Mouse (Mus musculus): ENCODE measurements around the gene Cad. TPM values are rescaled to one million over a fixed set of nuclear protein-coding genes. Genes with fewer than 3 reads are reported as not detected.

Cad gene
- total and polyA plus RNA-seq, 3 experiments: 43.1 to 123 (median 106) TPM

DNA sequence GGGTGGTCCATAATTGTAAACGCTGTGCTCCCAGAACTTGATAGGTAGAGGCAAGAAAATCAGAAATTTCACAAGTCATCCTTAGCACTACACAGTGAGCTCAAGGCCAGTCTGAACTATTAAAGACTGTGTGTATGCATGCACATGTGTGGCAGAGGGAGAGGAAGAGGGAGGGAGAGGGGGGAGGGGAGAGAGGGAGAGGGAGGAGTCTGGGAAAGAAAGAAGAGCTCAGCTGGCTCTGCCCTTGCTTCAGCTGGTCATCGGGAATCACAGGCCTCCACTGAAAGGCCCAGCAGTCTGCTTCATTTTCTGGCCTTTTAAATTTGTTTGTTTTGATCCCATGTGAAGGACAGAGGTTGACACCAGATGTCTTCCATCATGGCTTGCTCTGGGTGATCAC, 68.9 kb downstream of the Cad start:
- no peak overlapping the region for H3K4me3 ChIP-seq (replicated peaks in 1 of 3; ENCODE audit: low read depth in 2 of 3, low read length in 2 of 3, poor library complexity in 1 of 3)
- H3K36me3 ChIP-seq (replicated peaks in 1 of 2; ENCODE audit: control insufficient read depth in 1 of 2, insufficient read depth in 1 of 2, low read length in 1 of 2): no peaks in the 10 kb centered on the region
- no peak for DNase-seq (ENCODE audit: extremely low read depth)
- in situ Hi-C loops (cut with MboI; ENCODE audit: low pct_ligation_motif_present, low pct_unique_long_range_greater_than_20kb, low sequenced_read_pairs): no loop called here
- no peaks in the 10 kb centered on the region for H3K27me3 ChIP-seq (replicated peaks)
- TF ChIP-seq BHLHE40 (IDR thresholded peaks at IDR 0.05; ENCODE audit: low read depth, low read length) (no peak), NRF1 (IDR thresholded peaks at IDR 0.05; ENCODE audit: low read depth, low read length) (no peak), RAD21 (IDR thresholded peaks at IDR 0.05; ENCODE audit: low read depth, low read length) (no peak)
- no peak overlapping the region for H3K27ac ChIP-seq (ENCODE audit: insufficient read depth, low read depth)
- H3K4me1 ChIP-seq (ENCODE audit: control insufficient read depth in 1 of 2, insufficient read depth in 2 of 2): peaks cover 2 to 30% of the 10 kb centered on the region in 2 experiments; a peak in 3 of 4 replicates
- H3K4me2 ChIP-seq (ENCODE audit: insufficient read depth, low read depth, poor library complexity, severe bottlenecking): no peak overlapping the region
- H3K9ac ChIP-seq (ENCODE audit: insufficient read depth, low read depth): no peak overlapping the region
- dilution Hi-C loops (cut with MboI; ENCODE audit: extremely low pct_ligation_motif_present, extremely low pct_unique_long_range_greater_than_20kb, low sequenced_read_pairs): no loop called here
- no peaks in the 10 kb centered on the region for H3K9me3 ChIP-seq (replicated peaks; ENCODE audit: low read length)
- H3K79me2 ChIP-seq (replicated peaks; ENCODE audit: control insufficient read depth, extremely low read depth, insufficient read depth, poor library complexity, severe bottlenecking): no peaks in the 10 kb centered on the region

DNA sequence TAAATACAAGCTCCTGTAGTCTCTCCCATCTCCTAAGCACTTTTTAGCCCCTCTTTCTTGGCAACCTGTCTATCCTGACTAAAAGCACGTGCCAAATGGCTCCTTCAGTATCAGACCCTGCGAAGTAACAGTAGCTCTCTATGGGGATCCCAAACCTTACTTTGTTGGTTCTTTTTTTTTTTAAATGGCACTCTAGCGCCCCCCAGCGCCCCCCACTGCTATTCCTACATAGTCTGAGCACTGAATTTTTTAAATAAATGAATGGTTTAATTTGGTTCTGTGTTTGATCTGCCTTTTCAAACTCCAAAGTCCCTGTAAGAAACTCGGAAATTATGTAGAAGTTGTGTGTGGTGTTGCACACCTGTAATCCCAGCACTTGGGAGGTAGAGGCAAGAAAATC, 71.5 kb downstream of the Cad start:
- dilution Hi-C loops (cut with MboI; ENCODE audit: extremely low pct_ligation_motif_present, extremely low pct_unique_long_range_greater_than_20kb, low sequenced_read_pairs) (no loop called here), in situ Hi-C loops (cut with MboI; ENCODE audit: low pct_ligation_motif_present, low pct_unique_long_range_greater_than_20kb, low sequenced_read_pairs) (no loop called here)
- DNase-seq (ENCODE audit: extremely low read depth): peak; percentile 31

More for the DNA sequence above, 71.5 kb downstream of the Cad start:
- peak; percentile 50; the same call in 1 of the 2 replicates for TF ChIP-seq ZNF384 (IDR thresholded peaks at IDR 0.05; ENCODE audit: low read depth, low read length)
- TF ChIP-seq TCF12 (IDR thresholded peaks at IDR 0.05; ENCODE audit: low read depth, low read length): no peak
- no peak for TF ChIP-seq SMC3 (IDR thresholded peaks at IDR 0.05; ENCODE audit: low read depth, low read length)
- TF ChIP-seq TBP (conservative IDR thresholded peaks at IDR 0.05; ENCODE audit: low read depth, low read length): no peak
- TF ChIP-seq RCOR1 (conservative IDR thresholded peaks at IDR 0.05; ENCODE audit: low read depth, low read length): no peak
- TF ChIP-seq RAD21 (IDR thresholded peaks at IDR 0.05; ENCODE audit: low read depth, low read length): peak; percentile 49
- no peak for TF ChIP-seq USF2 (conservative IDR thresholded peaks at IDR 0.05; ENCODE audit: low read depth, low read length)
- TF ChIP-seq CTCF (conservative IDR thresholded peaks at IDR 0.05 in 1 of 2, IDR thresholded peaks at IDR 0.05 in 1 of 2; ENCODE audit: low read depth in 2 of 2, low read length in 2 of 2): peak in 1 of 2 experiments; percentile 64; a peak in 2 of 4 replicates
- no peak for TF ChIP-seq MXI1 (IDR thresholded peaks at IDR 0.05; ENCODE audit: low read depth, low read length)
- TF ChIP-seq GABPA (IDR thresholded peaks at IDR 0.05; ENCODE audit: insufficient replicate concordance, low read depth, low read length): no peak
- TF ChIP-seq ZMIZ1 (IDR thresholded peaks at IDR 0.05; ENCODE audit: low read depth, low read length): no peak
- H3K27me3 ChIP-seq (replicated peaks): peaks cover 3% of the 10 kb centered on the region
- no peak overlapping the region for H3K27ac ChIP-seq (ENCODE audit: insufficient read depth, low read depth)
- H3K9me3 ChIP-seq (replicated peaks; ENCODE audit: low read length): no peaks in the 10 kb centered on the region
- H3K79me2 ChIP-seq (replicated peaks; ENCODE audit: control insufficient read depth, extremely low read depth, insufficient read depth, poor library complexity, severe bottlenecking): no peaks in the 10 kb centered on the region
- no peak overlapping the region for H3K9ac ChIP-seq (ENCODE audit: insufficient read depth, low read depth)
- H3K36me3 ChIP-seq (replicated peaks in 1 of 2; ENCODE audit: control insufficient read depth in 1 of 2, insufficient read depth in 1 of 2, low read length in 1 of 2): no peaks in the 10 kb centered on the region
- H3K4me2 ChIP-seq (ENCODE audit: insufficient read depth, low read depth, poor library complexity, severe bottlenecking): no peak overlapping the region
- H3K4me3 ChIP-seq (replicated peaks in 1 of 3; ENCODE audit: low read depth in 2 of 3, low read length in 2 of 3, poor library complexity in 1 of 3): no peak overlapping the region
- peaks cover 2 to 25% of the 10 kb centered on the region in 2 experiments; a peak in 3 of 4 replicates for H3K4me1 ChIP-seq (ENCODE audit: control insufficient read depth in 1 of 2, insufficient read depth in 2 of 2)

Other genes with a start within 250 kb of the Cad start
Only the 20 nearest of the 28 such genes appear.
- 8.0 and 9.3 TPM in 2 replicates for gene Agbl5, start 166.1 kb upstream of the Cad start, total RNA-seq (2012; rRNA removed)
- gene Agbl5, start 166.1 kb upstream of the Cad start, total RNA-seq (2014; rRNA removed): 3.5 and 4.1 TPM in 2 replicates
- gene Agbl5, start 166.1 kb upstream of the Cad start, polyA plus RNA-seq (2012; ENCODE audit: insufficient read length, low read depth): 8.4 and 11.6 TPM in 2 replicates
- 181 and 244 TPM in 2 replicates for gene Ost4, start 147.0 kb upstream of the Cad start, total RNA-seq (2012; rRNA removed)
- gene Ost4, start 147.0 kb upstream of the Cad start, total RNA-seq (2014; rRNA removed): 221 and 263 TPM in 2 replicates
- gene Ost4, start 147.0 kb upstream of the Cad start, polyA plus RNA-seq (2012; ENCODE audit: insufficient read length, low read depth): 312 and 330 TPM in 2 replicates
- 0.34 TPM in 2 replicates for gene Emilin1, start 141.4 kb upstream of the Cad start, total RNA-seq (2012; rRNA removed)
- gene Emilin1, start 141.4 kb upstream of the Cad start, total RNA-seq (2014; rRNA removed): 0.05 and 0.11 TPM in 2 replicates
- 0.33 and 0.63 TPM in 2 replicates for gene Emilin1, start 141.4 kb upstream of the Cad start, polyA plus RNA-seq (2012; ENCODE audit: insufficient read length, low read depth)
- gene Khk, start 133.3 kb upstream of the Cad start, total RNA-seq (2012; rRNA removed): 3.7 and 5.7 TPM in 2 replicates
- gene Khk, start 133.3 kb upstream of the Cad start, total RNA-seq (2014; rRNA removed): 1.9 and 2.5 TPM in 2 replicates
- 2.9 and 3.7 TPM in 2 replicates for gene Khk, start 133.3 kb upstream of the Cad start, polyA plus RNA-seq (2012; ENCODE audit: insufficient read length, low read depth)
- not detected in 2 replicates for gene Cgref1, start 109.2 kb upstream of the Cad start, total RNA-seq (2012; rRNA removed)
- gene Cgref1, start 109.2 kb upstream of the Cad start, total RNA-seq (2014; rRNA removed): not detected in 2 replicates
- not detected in 2 replicates for gene Cgref1, start 109.2 kb upstream of the Cad start, polyA plus RNA-seq (2012; ENCODE audit: insufficient read length, low read depth)
- 96.5 and 99.8 TPM in 2 replicates for gene Preb, start 94.4 kb upstream of the Cad start, total RNA-seq (2012; rRNA removed)
- gene Preb, start 94.4 kb upstream of the Cad start, total RNA-seq (2014; rRNA removed): 70.9 and 87.3 TPM in 2 replicates
- 143 and 145 TPM in 2 replicates for gene Preb, start 94.4 kb upstream of the Cad start, polyA plus RNA-seq (2012; ENCODE audit: insufficient read length, low read depth)
- gene Tcf23, start 86.1 kb upstream of the Cad start, total RNA-seq (2012; rRNA removed): not detected in 2 replicates
- gene Tcf23, start 86.1 kb upstream of the Cad start, total RNA-seq (2014; rRNA removed): not detected in 2 replicates
- gene Tcf23, start 86.1 kb upstream of the Cad start, polyA plus RNA-seq (2012; ENCODE audit: insufficient read length, low read depth): not detected in 2 replicates
- 48.8 and 58.0 TPM in 2 replicates for gene Atraid, start 6.5 kb upstream of the Cad start, total RNA-seq (2012; rRNA removed)
- 88.7 TPM in 2 replicates for gene Atraid, start 6.5 kb upstream of the Cad start, total RNA-seq (2014; rRNA removed)
- gene Atraid, start 6.5 kb upstream of the Cad start, polyA plus RNA-seq (2012; ENCODE audit: insufficient read length, low read depth): 52.7 and 60.1 TPM in 2 replicates
- 10.9 and 15.4 TPM in 2 replicates for gene Slc5a6, start 5.9 kb upstream of the Cad start, total RNA-seq (2012; rRNA removed)
- 8.9 and 9.0 TPM in 2 replicates for gene Slc5a6, start 5.9 kb upstream of the Cad start, total RNA-seq (2014; rRNA removed)
- 17.1 and 18.6 TPM in 2 replicates for gene Slc5a6, start 5.9 kb upstream of the Cad start, polyA plus RNA-seq (2012; ENCODE audit: insufficient read length, low read depth)
- gene Dnajc5g, start 51.5 kb downstream of the Cad start, total RNA-seq (2012; rRNA removed): not detected in 2 replicates
- not detected in 2 replicates for gene Dnajc5g, start 51.5 kb downstream of the Cad start, total RNA-seq (2014; rRNA removed)
- not detected in 2 replicates for gene Dnajc5g, start 51.5 kb downstream of the Cad start, polyA plus RNA-seq (2012; ENCODE audit: insufficient read length, low read depth)
- gene Slc30a3, start 53.5 kb downstream of the Cad start, total RNA-seq (2012; rRNA removed): not detected in 2 replicates
- gene Slc30a3, start 53.5 kb downstream of the Cad start, total RNA-seq (2014; rRNA removed): not detected in 2 replicates
- not detected in 2 replicates for gene Slc30a3, start 53.5 kb downstream of the Cad start, polyA plus RNA-seq (2012; ENCODE audit: insufficient read length, low read depth)
- gene Trim54, start 61.9 kb downstream of the Cad start, total RNA-seq (2012; rRNA removed): not detected in 2 replicates
- not detected in 2 replicates for gene Trim54, start 61.9 kb downstream of the Cad start, total RNA-seq (2014; rRNA removed)
- not detected in 2 replicates for gene Trim54, start 61.9 kb downstream of the Cad start, polyA plus RNA-seq (2012; ENCODE audit: insufficient read length, low read depth)
- not detected in 2 replicates for gene Ucn, start 84.0 kb downstream of the Cad start, total RNA-seq (2012; rRNA removed)
- not detected in 2 replicates for gene Ucn, start 84.0 kb downstream of the Cad start, total RNA-seq (2014; rRNA removed)
- not detected in 2 replicates for gene Ucn, start 84.0 kb downstream of the Cad start, polyA plus RNA-seq (2012; ENCODE audit: insufficient read length, low read depth)
- gene Mpv17, start 99.5 kb downstream of the Cad start, total RNA-seq (2012; rRNA removed): 24.0 and 30.3 TPM in 2 replicates
- 37.6 and 39.7 TPM in 2 replicates for gene Mpv17, start 99.5 kb downstream of the Cad start, total RNA-seq (2014; rRNA removed)
- gene Mpv17, start 99.5 kb downstream of the Cad start, polyA plus RNA-seq (2012; ENCODE audit: insufficient read length, low read depth): 32.8 and 40.4 TPM in 2 replicates
- gene Gm29609, start 125.1 kb downstream of the Cad start, total RNA-seq (2012; rRNA removed): 1.4 and 2.7 TPM in 2 replicates
- 1.2 and 2.1 TPM in 2 replicates for gene Gm29609, start 125.1 kb downstream of the Cad start, total RNA-seq (2014; rRNA removed)
- 0.57 and 3.0 TPM in 2 replicates for gene Gm29609, start 125.1 kb downstream of the Cad start, polyA plus RNA-seq (2012; ENCODE audit: insufficient read length, low read depth)
- gene Gtf3c2, start 125.4 kb downstream of the Cad start, total RNA-seq (2012; rRNA removed): 49.4 and 51.2 TPM in 2 replicates
- 19.4 and 22.8 TPM in 2 replicates for gene Gtf3c2, start 125.4 kb downstream of the Cad start, total RNA-seq (2014; rRNA removed)
- 96.9 and 99.5 TPM in 2 replicates for gene Gtf3c2, start 125.4 kb downstream of the Cad start, polyA plus RNA-seq (2012; ENCODE audit: insufficient read length, low read depth)
- gene Snx17, start 138.4 kb downstream of the Cad start, total RNA-seq (2012; rRNA removed): 61.5 and 73.9 TPM in 2 replicates
- 52.6 and 56.7 TPM in 2 replicates for gene Snx17, start 138.4 kb downstream of the Cad start, total RNA-seq (2014; rRNA removed)
- gene Snx17, start 138.4 kb downstream of the Cad start, polyA plus RNA-seq (2012; ENCODE audit: insufficient read length, low read depth): 59.2 and 63.9 TPM in 2 replicates
- gene Eif2b4, start 138.7 kb downstream of the Cad start, total RNA-seq (2012; rRNA removed): 56.8 and 75.0 TPM in 2 replicates
- gene Eif2b4, start 138.7 kb downstream of the Cad start, total RNA-seq (2014; rRNA removed): 26.8 and 29.0 TPM in 2 replicates
- gene Eif2b4, start 138.7 kb downstream of the Cad start, polyA plus RNA-seq (2012; ENCODE audit: insufficient read length, low read depth): 99.5 and 106 TPM in 2 replicates
- 6.9 and 7.4 TPM in 2 replicates for gene Zfp513, start 147.5 kb downstream of the Cad start, total RNA-seq (2012; rRNA removed)
- 2.4 and 3.6 TPM in 2 replicates for gene Zfp513, start 147.5 kb downstream of the Cad start, total RNA-seq (2014; rRNA removed)
- 10.2 and 12.8 TPM in 2 replicates for gene Zfp513, start 147.5 kb downstream of the Cad start, polyA plus RNA-seq (2012; ENCODE audit: insufficient read length, low read depth)
- 182 and 225 TPM in 2 replicates for gene Ppm1g, start 165.9 kb downstream of the Cad start, total RNA-seq (2012; rRNA removed)
- 96.9 and 97.8 TPM in 2 replicates for gene Ppm1g, start 165.9 kb downstream of the Cad start, total RNA-seq (2014; rRNA removed)
- gene Ppm1g, start 165.9 kb downstream of the Cad start, polyA plus RNA-seq (2012; ENCODE audit: insufficient read length, low read depth): 366 and 383 TPM in 2 replicates

Data from CH12.LX (cell line).